Mouse (Mus musculus) intestine, embryonic 14.5 days (tissue): ENCODE results near the gene Tcf20. TPM values are rescaled to one million over a fixed set of nuclear protein-coding genes. Genes with fewer than 3 reads are reported as not detected.

Experiments
- ATAC-seq: fragments of 200-750 bp; cut with Nextera tagmentation; replicated peaks from 2 replicates; pipeline ENCODE4 v1.8.0; 2017; ENCODE audit warnings: low read depth, moderate number of reproducible peaks, moderate TSS enrichment, moderate library complexity; ENCODE audit not compliant: low FRiP score, low TSS enrichment
- DNase-seq: peaks from one replicate; pipeline ENCODE4 v3.0.0-alpha.2; 2018; ENCODE audit warnings: low spot score
- H3K27ac ChIP-seq: fragments of 300-500 bp; sonication (generic); 2 replicates; pipeline ENCODE4 v1.5.1; 2014; ENCODE audit warnings: low read depth, mild to moderate bottlenecking, control low read depth
- H3K27me3 ChIP-seq: fragments of 300-500 bp; sonication (generic); replicated peaks from 2 replicates; pipeline ENCODE4 v1.6.1; 2014; ENCODE audit warnings: low read length, control low read depth; ENCODE audit not compliant: control insufficient read depth, insufficient read depth
- H3K36me3 ChIP-seq: fragments of 300-500 bp; sonication (generic); 2 replicates; pipeline ENCODE4 v1.6.1; 2014; ENCODE audit warnings: low read length, control low read depth; ENCODE audit not compliant: control insufficient read depth, insufficient read depth
- H3K4me1 ChIP-seq: fragments of 300-500 bp; sonication (generic); replicated peaks from 2 replicates; pipeline ENCODE4 v1.6.1; 2014; ENCODE audit warnings: low read length, control low read depth, mixed read lengths; ENCODE audit not compliant: control insufficient read depth, insufficient read depth
- H3K4me2 ChIP-seq: fragments of 300-500 bp; sonication (generic); 2 replicates; pipeline ENCODE4 v1.6.1; 2014; ENCODE audit warnings: low read length
- H3K4me3 ChIP-seq: fragments of 300-500 bp; sonication (generic); 2 replicates; pipeline ENCODE4 v1.5.1; 2014; ENCODE audit warnings: low read depth, low read length, control low read depth, mixed read lengths
- H3K9ac ChIP-seq: fragments of 300-500 bp; sonication (generic); 2 replicates; pipeline ENCODE4 v1.6.1; 2014; ENCODE audit warnings: mild to moderate bottlenecking, low read length
- H3K9me3 ChIP-seq: fragments of 300-500 bp; sonication (generic); 2 replicates; pipeline ENCODE4 v1.6.1; 2016; ENCODE audit warnings: low read length, control low read depth; ENCODE audit not compliant: control insufficient read depth
- WGBS: fragments of 180-500 bp; shearing (Covaris S2); extraction: QIAGEN DNeasy Blood & Tissue Kit; methylation state at CpG from one replicate; pipeline ENCODE4 v1.1.7; 2014; 5-methylcytosine and 5-hydroxymethylcytosine counted together
- polyA plus RNA-seq: library from polyadenylated mRNA; unstranded; fragments of >200 nt; fragmentation: Nextera tagmentation; extraction: Ambion mirVana; gene quantifications from 2 replicates; pipeline ENCODE4 v1.2.1, GENCODE M21; 2014

Tcf20 gene
- polyA plus RNA-seq, 1 experiment from 2014 or later: 11.7 TPM

GRCm38 (mm10) chr15:82984097-82984496, 3.6 kb downstream of the Tcf20 start:
- no peak overlapping the region for H3K9ac ChIP-seq
- WGBS: 38% methylated on average over 4 of the region's 4 CpGs
- peaks cover 13% of the 10 kb centered on the region for H3K27me3 ChIP-seq
- H3K9me3 ChIP-seq: no peaks in the 10 kb centered on the region
- no peaks in the 10 kb centered on the region for H3K36me3 ChIP-seq
- ATAC-seq: no peak
- no peak overlapping the region for H3K27ac ChIP-seq
- H3K4me1 ChIP-seq: peaks cover 44% of the 10 kb centered on the region
- no peak for DNase-seq
- no peak overlapping the region for H3K4me2 ChIP-seq
- no peak overlapping the region for H3K4me3 ChIP-seq

DNA sequence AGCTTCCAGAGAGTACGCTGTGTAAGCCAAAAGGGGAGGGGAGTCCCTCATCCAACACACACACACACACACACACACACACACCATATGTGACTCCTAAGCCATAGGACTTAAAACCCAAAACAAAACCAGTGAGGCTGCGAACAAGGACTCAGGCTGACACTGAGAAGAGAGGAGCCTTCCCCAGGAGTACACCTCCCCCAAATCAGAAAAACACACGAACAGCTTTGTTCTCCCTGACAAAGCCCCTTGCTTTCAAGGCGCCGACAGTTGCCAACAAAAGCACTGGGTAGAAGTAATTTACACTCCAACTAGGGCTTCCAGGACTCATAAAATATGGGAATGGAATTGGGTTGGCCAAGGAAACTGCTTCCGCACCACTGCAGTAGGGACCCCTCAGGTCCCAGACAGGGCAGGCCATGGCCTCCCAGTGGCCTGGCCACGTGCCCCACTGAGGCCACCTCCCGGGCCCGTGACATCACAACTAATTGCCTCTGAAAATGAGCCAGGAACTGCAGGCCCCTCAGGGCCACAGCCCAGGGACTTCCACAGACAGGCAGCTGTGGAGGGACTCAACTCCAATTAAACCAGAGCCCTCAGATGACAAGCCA, 4.2 kb downstream of the Tcf20 start:
- no peak overlapping the region for H3K4me3 ChIP-seq
- peak overlapping the region; percentile 41 for H3K4me2 ChIP-seq
- peaks cover 41% of the 10 kb centered on the region for H3K4me1 ChIP-seq
- no peak overlapping the region for H3K9ac ChIP-seq
- H3K36me3 ChIP-seq: no peaks in the 10 kb centered on the region
- no peaks in the 10 kb centered on the region for H3K9me3 ChIP-seq
- DNase-seq: no peak
- peaks cover 13% of the 10 kb centered on the region for H3K27me3 ChIP-seq
- no peak for ATAC-seq
- H3K27ac ChIP-seq: peak overlapping the region; percentile 47; the same call in 1 of the 2 replicates
- WGBS: 23% methylated on average over 9 of the region's 9 CpGs

GRCm38 (mm10) chr15:82982724-82983415, 4.8 kb downstream of the Tcf20 start:
- 0 out of 2 replicates have a peak overlapping the region, but pooled peaks have one; percentile 4 for H3K4me3 ChIP-seq
- peak overlapping the region; percentile 47; the same call in 1 of the 2 replicates for H3K27ac ChIP-seq
- no peak for DNase-seq
- no peak for ATAC-seq
- H3K27me3 ChIP-seq: peaks cover 13% of the 10 kb centered on the region
- no peaks in the 10 kb centered on the region for H3K9me3 ChIP-seq
- H3K9ac ChIP-seq: no peak overlapping the region
- no peaks in the 10 kb centered on the region for H3K36me3 ChIP-seq
- peaks cover 34% of the 10 kb centered on the region for H3K4me1 ChIP-seq
- 8% methylated on average over 16 of the region's 18 CpGs for WGBS
- peak overlapping the region; percentile 41 for H3K4me2 ChIP-seq

- no peak for ATAC-seq
- H3K27ac ChIP-seq: no peak overlapping the region
- H3K9me3 ChIP-seq: no peaks in the 10 kb centered on the region
- no peak for DNase-seq
- H3K4me2 ChIP-seq: peak overlapping the region; percentile 41; the same call in 1 of the 2 replicates
- WGBS: 35% methylated on average over 15 of the region's 15 CpGs
- no peaks in the 10 kb centered on the region for H3K36me3 ChIP-seq
- no peak overlapping the region for H3K9ac ChIP-seq
- peaks cover 12% of the 10 kb centered on the region for H3K27me3 ChIP-seq
- no peak overlapping the region for H3K4me3 ChIP-seq
- peaks cover 30% of the 10 kb centered on the region for H3K4me1 ChIP-seq
These were observed 5.8 kb downstream of the Tcf20 start for GRCm38 (mm10) chr15:82981676-82982520.

DNA sequence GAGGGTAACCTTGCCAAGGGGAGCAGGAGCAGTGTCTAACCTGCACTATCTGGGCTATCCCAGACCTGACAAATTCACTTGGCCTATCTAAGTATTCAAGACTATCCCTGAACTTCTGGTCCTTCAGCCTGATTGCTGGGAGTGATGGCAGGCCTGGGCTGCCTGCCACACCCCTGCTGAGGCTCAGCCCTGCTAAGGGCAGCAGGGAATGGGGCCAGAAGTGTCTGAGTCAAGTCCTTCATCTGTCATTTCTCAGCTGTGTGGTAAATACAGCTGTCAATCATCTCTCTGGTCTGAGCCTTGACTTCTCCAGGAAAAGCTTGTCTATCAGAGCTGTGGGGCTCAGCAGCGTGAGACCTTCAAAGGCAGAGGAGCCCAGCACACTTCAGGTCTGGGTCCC, 8.1 kb downstream of the Tcf20 start:
- Histone ChIP-seq H3K4me2 (no peak overlapping the region), H3K9me3 (no peaks in the 10 kb centered on the region), H3K27ac (no peak overlapping the region), H3K9ac (no peak overlapping the region), H3K36me3 (no peaks in the 10 kb centered on the region), H3K4me1 (peaks cover 35% of the 10 kb centered on the region), H3K4me3 (no peak overlapping the region), H3K27me3 (no peaks in the 10 kb centered on the region; the same call in 1 of the 2 replicates)
- DNase-seq: no peak
- ATAC-seq: no peak
- 90% methylated on average over 1 of the region's 1 CpGs for WGBS

DNA sequence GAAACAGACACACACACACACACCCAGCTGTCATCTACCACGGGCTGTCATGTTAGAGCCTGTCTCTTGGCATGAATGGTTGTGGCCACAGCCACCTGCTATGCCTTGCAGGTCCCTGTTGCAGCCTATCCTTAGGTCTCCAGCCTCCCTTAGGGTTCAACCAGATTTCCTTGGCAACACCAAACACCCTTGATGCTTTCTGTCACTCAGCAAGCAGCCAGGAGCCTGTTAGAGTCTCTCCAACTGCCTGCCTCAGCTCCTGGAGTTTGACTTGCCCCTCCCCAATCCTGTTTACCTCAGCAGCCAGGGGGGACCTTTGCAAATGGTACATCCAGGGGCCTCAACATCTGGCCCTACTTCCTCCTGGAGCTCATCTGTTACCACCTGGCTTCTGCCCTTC, 13.2 kb downstream of the Tcf20 start:
- no peaks in the 10 kb centered on the region for H3K27me3 ChIP-seq
- 60% methylated on average over 1 of the region's 1 CpGs for WGBS
- no peaks in the 10 kb centered on the region for H3K36me3 ChIP-seq
- H3K9me3 ChIP-seq: no peaks in the 10 kb centered on the region
- H3K4me2 ChIP-seq: no peak overlapping the region
- ATAC-seq (no peak), DNase-seq (no peak)
- H3K4me1 ChIP-seq: peaks cover 16% of the 10 kb centered on the region
- H3K4me3 ChIP-seq: no peak overlapping the region
- H3K27ac ChIP-seq: no peak overlapping the region
- no peak overlapping the region for H3K9ac ChIP-seq

- peak overlapping the region; percentile 69; the same call in 1 of the 2 replicates for H3K27ac ChIP-seq
- H3K4me3 ChIP-seq: no peak overlapping the region
- H3K9ac ChIP-seq: no peak overlapping the region
- no peaks in the 10 kb centered on the region for H3K9me3 ChIP-seq
- ATAC-seq (no peak), DNase-seq (peak; percentile 59)
- no peaks in the 10 kb centered on the region for H3K36me3 ChIP-seq
- no peaks in the 10 kb centered on the region for H3K27me3 ChIP-seq
- H3K4me2 ChIP-seq: no peak overlapping the region
- H3K4me1 ChIP-seq: peaks cover 29% of the 10 kb centered on the region
- WGBS: 22% methylated on average over 6 of the region's 6 CpGs
These were observed 18.4 kb downstream of the Tcf20 start for GRCm38 (mm10) chr15:82969206-82969721.

- Histone ChIP-seq H3K36me3 (no peaks in the 10 kb centered on the region), H3K27ac (peak overlapping the region; percentile 69), H3K4me1 (peaks cover 26% of the 10 kb centered on the region), H3K4me3 (no peak overlapping the region), H3K9ac (no peak overlapping the region), H3K9me3 (no peaks in the 10 kb centered on the region), H3K4me2 (peak overlapping the region; percentile 36), H3K27me3 (no peaks in the 10 kb centered on the region)
- WGBS: 2% methylated on average over 22 of the region's 22 CpGs
- DNase-seq: peak; percentile 71
- peak; percentile 56; the same call in 1 of the 2 replicates for ATAC-seq
These were observed 19.2 kb downstream of the Tcf20 start for GRCm38 (mm10) chr15:82968449-82968848.
